Mouse (Mus musculus) midbrain, embryonic 11.5 days (tissue): ENCODE measurements around the gene Pbld2. TPM values are rescaled to one million over a fixed set of nuclear protein-coding genes. Genes with fewer than 3 reads are reported as not detected.
A peak's percentile ranks its signal among the peaks of the same experiment; 100 is the strongest.

Source experiments
- ATAC-seq: fragments of 200-750 bp; cut with Nextera tagmentation; 2 replicates; pipeline ENCODE4 v1.8.0; 2017; ENCODE audit warnings: moderate TSS enrichment, moderate library complexity; ENCODE audit not compliant: low FRiP score
- DNase-seq: peaks from one replicate; pipeline ENCODE4 v3.0.0; 2015; ENCODE audit warnings: low spot score; ENCODE audit errors: missing footprints
- H3K27ac ChIP-seq: fragments of 300-500 bp; sonication (generic); 2 replicates; pipeline ENCODE4 v1.5.1; 2014; ENCODE audit warnings: low read depth, low read length
- H3K27me3 ChIP-seq: fragments of 300-500 bp; sonication (generic); 2 replicates; pipeline ENCODE4 v1.6.1; 2014; ENCODE audit warnings: mild to moderate bottlenecking, low read length, moderate library complexity, mixed read lengths; ENCODE audit not compliant: control insufficient read depth, insufficient read depth
- H3K36me3 ChIP-seq: fragments of 300-500 bp; sonication (generic); 2 replicates; pipeline ENCODE4 v1.6.1; 2014; ENCODE audit warnings: mild to moderate bottlenecking, low read length, moderate library complexity, mixed read lengths; ENCODE audit not compliant: control insufficient read depth, insufficient read depth
- H3K4me1 ChIP-seq: fragments of 300-500 bp; sonication (generic); 2 replicates; pipeline ENCODE4 v1.6.1; 2014; ENCODE audit warnings: low read length; ENCODE audit not compliant: control insufficient read depth, insufficient read depth
- H3K4me2 ChIP-seq: fragments of 300-500 bp; sonication (generic); 2 replicates; pipeline ENCODE4 v1.6.1; 2014; ENCODE audit warnings: mild to moderate bottlenecking, moderate library complexity
- H3K4me3 ChIP-seq: fragments of 300-500 bp; sonication (generic); 2 replicates; pipeline ENCODE4 v1.5.1; 2014; ENCODE audit warnings: low read depth, low read length
- H3K9ac ChIP-seq: fragments of 300-500 bp; sonication (generic); 2 replicates; pipeline ENCODE4 v1.6.1; 2014; ENCODE audit warnings: low read length
- H3K9me3 ChIP-seq: fragments of 300-500 bp; sonication (generic); 2 replicates; pipeline ENCODE4 v1.6.1; 2016; ENCODE audit warnings: low read length; ENCODE audit not compliant: control insufficient read depth
- WGBS: fragments of 180-500 bp; shearing (Covaris S2); extraction: QIAGEN DNeasy Blood & Tissue Kit; methylation state at CpG from one replicate; pipeline ENCODE4 v1.1.7; 2014; 5-methylcytosine and 5-hydroxymethylcytosine counted together
- polyA plus RNA-seq: library from polyadenylated mRNA; unstranded; fragments of >200 nt; fragmentation: Nextera tagmentation; extraction: Ambion mirVana; gene quantifications from 2 replicates; pipeline ENCODE4 v1.2.1, GENCODE M21; 2014

Gene Pbld2
- 0.76 and 1.7 TPM in 2 replicates for polyA plus RNA-seq

- under 1% methylated on average over 69 of the region's 69 CpGs for WGBS
- peaks cover 43% of the 10 kb centered on the region for H3K4me1 ChIP-seq
- no peaks in the 10 kb centered on the region for H3K9me3 ChIP-seq
- H3K4me3 ChIP-seq: peak within 1 kb of the TSS; percentile 81
- peak within 1 kb of the TSS; percentile 100 for H3K27ac ChIP-seq
- ATAC-seq (peak; percentile 93), DNase-seq (peak; percentile 100)
- H3K9ac ChIP-seq: peak within 1 kb of the TSS; percentile 97
- peak within 1 kb of the TSS; percentile 80 for H3K4me2 ChIP-seq
- H3K27me3 ChIP-seq: no peaks in the 10 kb centered on the region
- no peaks in the 10 kb centered on the region for H3K36me3 ChIP-seq
Measured at GRCm38 (mm10) chr10:63023749-63024579, at the start of gene Pbld2, which contains the start of gene Hnrnph3. TSS of gene Pbld2 (plus strand) at chr10:63024315. TSS of gene Hnrnph3 (minus strand) at chr10:63024217.

DNA sequence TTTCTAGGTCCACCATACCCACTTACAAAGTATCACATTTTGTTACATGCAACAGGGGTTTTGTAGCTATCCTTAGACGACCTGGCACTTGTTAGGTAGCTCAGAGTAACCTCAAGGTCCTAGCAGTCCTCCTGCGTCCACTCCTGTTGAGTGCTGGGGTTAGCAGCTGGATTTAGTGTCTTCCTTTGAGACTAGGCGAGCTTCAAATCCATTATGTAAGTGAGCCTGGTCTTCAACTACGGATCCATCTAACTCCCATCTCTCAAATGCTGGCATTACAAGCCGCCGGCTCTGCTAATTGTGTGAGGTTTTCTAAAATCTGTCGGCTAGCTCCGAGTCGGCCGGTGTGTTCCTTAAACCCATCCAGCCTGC lies 44.5 kb upstream of the Pbld2 start:
- DNase-seq: no peak
- Histone ChIP-seq H3K36me3 (peaks cover 3% of the 10 kb centered on the region; the same call in 1 of the 2 replicates), H3K9ac (peak overlapping the region; percentile 94), H3K4me3 (peak overlapping the region; percentile 92), H3K4me2 (peak overlapping the region; percentile 71), H3K9me3 (no peaks in the 10 kb centered on the region), H3K27ac (peak overlapping the region; percentile 75; the same call in 1 of the 2 replicates), H3K27me3 (no peaks in the 10 kb centered on the region), H3K4me1 (peaks cover 8% of the 10 kb centered on the region)
- WGBS: 8% methylated on average over 10 of the region's 10 CpGs
- ATAC-seq: peak; percentile 1; the same call in 1 of the 2 replicates

DNA sequence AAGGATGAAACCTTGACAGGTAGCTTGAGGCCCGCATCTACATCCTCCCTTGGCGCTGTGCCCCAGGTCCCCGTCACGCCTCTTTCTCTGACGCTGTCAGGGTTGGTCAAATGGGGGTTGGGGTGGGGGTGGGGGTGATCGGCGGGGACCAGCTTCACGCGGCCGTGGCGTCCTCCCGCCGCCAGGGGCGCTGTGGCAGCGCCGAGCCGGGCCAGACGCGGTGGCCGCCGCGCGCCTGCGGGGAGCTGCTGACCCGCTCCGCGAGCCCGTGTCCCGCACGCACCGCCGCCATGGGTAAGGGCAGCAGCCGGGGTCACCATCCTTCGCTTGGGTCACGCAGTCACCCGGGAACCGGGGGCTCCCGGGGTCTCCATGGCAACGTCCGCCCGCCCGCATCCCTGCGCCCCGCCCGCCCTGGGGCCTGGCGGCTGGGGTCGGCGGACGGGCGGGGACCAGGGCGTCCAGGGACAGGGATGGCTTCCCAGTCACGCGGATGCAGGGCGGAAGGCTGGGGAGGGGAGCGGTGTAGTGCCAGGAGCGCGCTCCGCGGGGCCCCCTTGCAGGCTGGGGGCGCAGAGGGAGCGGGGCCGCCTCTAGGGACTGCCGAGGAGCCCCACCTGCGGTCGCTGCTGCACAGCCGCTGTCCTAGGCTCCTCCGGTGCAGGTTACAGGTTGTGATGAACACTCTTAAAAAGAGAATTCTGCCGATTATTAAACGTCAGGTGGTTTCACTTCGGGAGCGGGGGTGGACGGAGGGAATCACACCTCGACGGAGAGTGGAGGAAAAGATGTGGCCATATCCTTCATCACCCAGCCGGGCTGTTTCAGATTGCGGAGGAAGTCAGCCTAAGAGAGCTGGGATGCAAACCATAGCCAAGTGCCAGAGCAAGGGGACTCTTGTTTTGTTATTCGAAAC lies 43.8 kb upstream of the Pbld2 start, which contains the start of gene Rufy2:
Rufy2 (plus strand) TSS at position 185 of the 916 bp plus-strand sequence.
- H3K4me3 ChIP-seq: peak within 1 kb of the TSS; percentile 92
- DNase-seq (peak; percentile 99), ATAC-seq (peak; percentile 95)
- peak within 1 kb of the TSS; percentile 71 for H3K4me2 ChIP-seq
- H3K36me3 ChIP-seq: peaks cover 3% of the 10 kb centered on the region; the same call in 1 of the 2 replicates
- H3K27ac ChIP-seq: peak within 1 kb of the TSS; percentile 75
- H3K27me3 ChIP-seq: no peaks in the 10 kb centered on the region
- WGBS: under 1% methylated on average over 77 of the region's 77 CpGs
- H3K9me3 ChIP-seq: no peaks in the 10 kb centered on the region
- H3K4me1 ChIP-seq: peaks cover 8% of the 10 kb centered on the region
- H3K9ac ChIP-seq: peak within 1 kb of the TSS; percentile 94

GRCm38 (mm10) chr10:62984072-62984471 lies 40.0 kb upstream of the Pbld2 start:
- no peak for DNase-seq
- Histone ChIP-seq H3K4me3 (no peak overlapping the region), H3K9me3 (no peaks in the 10 kb centered on the region), H3K4me1 (peaks cover 8% of the 10 kb centered on the region), H3K27me3 (no peaks in the 10 kb centered on the region), H3K36me3 (peaks cover 3% of the 10 kb centered on the region; the same call in 1 of the 2 replicates), H3K9ac (no peak overlapping the region), H3K4me2 (no peak overlapping the region), H3K27ac (no peak overlapping the region)
- no peak for ATAC-seq
- 95% methylated on average over 11 of the region's 11 CpGs for WGBS

DNA sequence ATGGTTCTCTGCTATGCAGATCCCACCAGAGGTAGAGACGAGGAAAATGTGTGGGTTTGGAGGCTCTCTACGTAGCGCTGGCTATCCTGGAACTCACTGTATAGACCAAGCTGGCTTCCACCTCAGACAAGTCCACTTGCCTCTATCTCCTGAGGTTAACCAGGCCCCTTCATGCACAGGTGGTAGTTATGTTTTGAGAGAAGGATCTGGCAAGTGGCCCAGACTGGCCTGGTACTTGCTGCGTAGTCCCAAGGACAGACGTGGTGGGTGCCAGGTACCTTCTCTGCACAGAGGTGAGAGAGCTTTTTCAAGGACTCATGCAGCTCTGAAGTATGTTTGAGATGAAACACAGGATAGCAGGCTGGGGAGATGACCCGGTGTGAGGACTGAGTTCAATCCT lies 39.6 kb upstream of the Pbld2 start:
- DNase-seq (no peak), ATAC-seq (no peak)
- no peak overlapping the region for H3K27ac ChIP-seq
- no peaks in the 10 kb centered on the region for H3K9me3 ChIP-seq
- H3K27me3 ChIP-seq: no peaks in the 10 kb centered on the region
- H3K4me1 ChIP-seq: peaks cover 7% of the 10 kb centered on the region
- WGBS: 95% methylated on average over 6 of the region's 6 CpGs
- no peak overlapping the region for H3K9ac ChIP-seq
- H3K36me3 ChIP-seq: peaks cover 3% of the 10 kb centered on the region; the same call in 1 of the 2 replicates
- no peak overlapping the region for H3K4me3 ChIP-seq
- H3K4me2 ChIP-seq: no peak overlapping the region

DNA sequence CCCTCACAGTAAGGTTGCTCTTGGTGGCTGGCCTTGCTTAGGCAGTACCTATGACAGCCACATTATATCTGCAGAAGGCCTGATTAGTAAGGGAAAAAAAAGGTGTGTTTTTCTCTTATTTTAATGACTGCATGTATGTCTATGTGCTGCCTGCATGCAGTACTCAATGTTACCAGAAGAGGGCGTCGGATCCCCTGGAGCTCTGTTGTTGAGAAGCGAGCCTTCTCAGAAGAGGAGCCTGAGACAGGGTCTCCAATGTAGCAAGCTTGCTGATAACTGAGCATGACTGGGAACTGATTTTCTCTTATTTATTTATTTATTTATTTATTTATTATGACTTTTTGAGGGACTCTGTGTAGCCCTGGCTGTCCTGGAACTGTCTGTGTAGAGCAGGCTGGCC lies 36.8 kb upstream of the Pbld2 start:
- Histone ChIP-seq H3K4me3 (no peak overlapping the region), H3K9me3 (no peaks in the 10 kb centered on the region), H3K27ac (no peak overlapping the region), H3K36me3 (peaks cover 3% of the 10 kb centered on the region), H3K4me1 (no peaks in the 10 kb centered on the region), H3K9ac (no peak overlapping the region), H3K4me2 (no peak overlapping the region), H3K27me3 (no peaks in the 10 kb centered on the region)
- WGBS: 19% methylated on average over 3 of the region's 3 CpGs
- ATAC-seq: 0 out of 2 replicates have a peak, but pooled peaks have one; percentile 42
- peak; percentile 91 for DNase-seq

DNA sequence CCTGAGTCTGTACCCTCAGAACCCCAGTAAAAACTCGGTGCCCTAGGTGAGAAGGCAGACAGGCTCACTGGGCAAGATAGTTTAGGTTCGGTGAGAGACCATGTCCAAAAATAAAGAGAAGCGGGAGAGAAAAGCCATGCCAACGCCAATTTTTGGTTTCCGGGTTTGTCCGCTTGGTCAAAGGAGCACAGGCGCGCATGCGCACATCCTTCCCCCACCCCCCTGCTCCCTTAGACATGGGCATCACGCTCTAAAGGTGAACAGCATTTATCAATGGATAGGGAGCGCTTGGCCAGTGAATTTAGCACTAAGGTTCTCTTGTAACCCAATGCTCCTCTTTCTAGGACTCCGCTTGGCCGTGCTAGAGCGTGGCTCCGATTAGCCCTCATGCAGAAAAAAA lies 33.5 kb upstream of the Pbld2 start:
- Histone ChIP-seq H3K9ac (no peak overlapping the region), H3K27ac (no peak overlapping the region), H3K4me3 (no peak overlapping the region), H3K4me2 (no peak overlapping the region), H3K4me1 (no peaks in the 10 kb centered on the region), H3K27me3 (no peaks in the 10 kb centered on the region), H3K9me3 (no peaks in the 10 kb centered on the region), H3K36me3 (peaks cover 12% of the 10 kb centered on the region)
- ATAC-seq: no peak
- WGBS: 90% methylated on average over 15 of the region's 15 CpGs
- DNase-seq: no peak

- Histone ChIP-seq H3K36me3 (peaks cover 27% of the 10 kb centered on the region), H3K9me3 (no peaks in the 10 kb centered on the region), H3K9ac (no peak overlapping the region), H3K4me1 (no peaks in the 10 kb centered on the region), H3K27me3 (no peaks in the 10 kb centered on the region), H3K4me3 (no peak overlapping the region), H3K27ac (no peak overlapping the region), H3K4me2 (no peak overlapping the region)
- ATAC-seq: no peak
- 95% methylated on average over 4 of the region's 9 CpGs for WGBS
- DNase-seq: no peak
Measured at GRCm38 (mm10) chr10:62993991-62994390, 30.1 kb upstream of the Pbld2 start.
